Mouse (Mus musculus) heart, postnatal 25 days (tissue): ENCODE results near the gene Lingo3. TPM values are rescaled to one million over a fixed set of nuclear protein-coding genes. Genes with fewer than 3 reads are reported as not detected.
"Not testable (repeated sequence)": the region's sequence is repeated elsewhere in the genome, so short reads cannot be mapped to it uniquely, and the experiment has no call there.

Experiments used
- DNase-seq: peaks from one replicate; pipeline ENCODE4 v3.0.0; 2022; ENCODE audit warnings: low spot score
- intact Hi-C: fragments of 180-260 bp; cut with DNase I; formaldehyde crosslinking; loops from one replicate; pipeline ENCODE4 v1.15.1; 2025
- total RNA-seq, 2 experiments: library from RNA; stranded (reverse); gene quantifications; 2 replicates each; pipeline ENCODE4 v1.2.3; 2021

Lingo3 gene
- total RNA-seq, 2 experiments from 2014 or later: 6.3 to 10.6 TPM

GRCm38 (mm10) chr10:80845055-80845693 is 1.3 kb upstream of the Lingo3 start:
- DNase-seq: no peak
- intact Hi-C loops: no loop called here

- DNase-seq: no peak
- intact Hi-C loops: no loop called here
Observed at GRCm38 (mm10) chr10:80843087-80843930, 530 bp downstream of the Lingo3 start.

GRCm38 (mm10) chr10:80842334-80842733 is 1.5 kb downstream of the Lingo3 start:
- DNase-seq: no peak
- intact Hi-C loops: no loop called here

GRCm38 (mm10) chr10:80841685-80842084 is 2.2 kb downstream of the Lingo3 start:
- no peak for DNase-seq
- intact Hi-C loops: no loop called here

- intact Hi-C loops: no loop called here
- DNase-seq: no peak
Observed at GRCm38 (mm10) chr10:80839848-80840247, 4.0 kb downstream of the Lingo3 start.

- DNase-seq: no peak
Observed at GRCm38 (mm10) chr10:80838346-80838912, 5.4 kb downstream of the Lingo3 start.

GRCm38 (mm10) chr10:80837827-80838226 is 6.0 kb downstream of the Lingo3 start:
- DNase-seq: no peak
- intact Hi-C loops: no loop called here

More at GRCm38 (mm10) chr10:80838346-80838912, 5.4 kb downstream of the Lingo3 start:
- intact Hi-C loops: no loop called here

- intact Hi-C loops: no loop called here
- no peak for DNase-seq
Observed at GRCm38 (mm10) chr10:80836949-80837379, 6.9 kb downstream of the Lingo3 start.

GRCm38 (mm10) chr10:80835617-80836016 is 8.2 kb downstream of the Lingo3 start:
- no peak for DNase-seq
- intact Hi-C loops: no loop called here

GRCm38 (mm10) chr10:80832818-80833217 is 11.0 kb downstream of the Lingo3 start:
- DNase-seq: no peak
- intact Hi-C loops: no loop called here

- DNase-seq: no peak
- intact Hi-C loops: no loop called here
Observed at GRCm38 (mm10) chr10:80831136-80831535, 12.7 kb downstream of the Lingo3 start.

GRCm38 (mm10) chr10:80829359-80830278 is 14.2 kb downstream of the Lingo3 start:
- intact Hi-C loops: no loop called here
- DNase-seq: no peak

GRCm38 (mm10) chr10:80828587-80828986 is 15.3 kb downstream of the Lingo3 start:
- intact Hi-C loops, DNase-seq: not testable (repeated sequence)

GRCm38 (mm10) chr10:80827870-80828420 is 15.9 kb downstream of the Lingo3 start:
- intact Hi-C loops: loop anchor here (2.0 kb wide), 1 partner anchor 29 kb away; the partner anchor contains the start of genes Plekhj1 and Sf3a2

GRCm38 (mm10) chr10:80827063-80827869 is 16.6 kb downstream of the Lingo3 start:
- intact Hi-C loops: loop anchor here (2.0 kb wide), 1 partner anchor 28 kb away; the partner anchor contains the start of genes Plekhj1 and Sf3a2
- DNase-seq: no peak

More at GRCm38 (mm10) chr10:80827870-80828420, 15.9 kb downstream of the Lingo3 start:
- DNase-seq: no peak

- DNase-seq: peak; percentile 100
- intact Hi-C loops: loop anchor here (2.0 kb wide), 1 partner anchor 28 kb away; the partner anchor contains the start of genes Plekhj1 and Sf3a2
Observed at GRCm38 (mm10) chr10:80826151-80827062, 17.4 kb downstream of the Lingo3 start, which contains the start of gene Oaz1. TSS of gene Oaz1 (plus strand) at chr10:80826656.

GRCm38 (mm10) chr10:80824827-80825226 is 19.0 kb downstream of the Lingo3 start:
- DNase-seq: no peak
- intact Hi-C loops: no loop called here
